ENCODE assay signal across 9 mouse cellular contexts in genomic region chr7:19589917-19590316, GRCm38 (mm10). TPM values are rescaled to one million over a fixed set of nuclear protein-coding genes. Genes with fewer than 3 reads are reported as not detected.
DNase-seq lines count a peak whose midpoint lies in the region; ATAC-seq and TF ChIP-seq lines count a peak whose summit lies in the region.
"Had no signal": no experiment of that assay in that cellular context is flagged by ENCODE, and none has a peak within 500 bp of the region (broad histone marks: within the 10 kb centered on the region; RNA-seq: fewer than 3 reads in every experiment).

No protein-coding gene starts in this region.

- TF ChIP-seq CTCF in spleen, adult 2 months (IDR thresholded peaks at IDR 0.05; ENCODE audit: extremely low read depth, insufficient read depth, insufficient read length, insufficient replicate concordance) = peak; percentile 78; the same call in 1 of the 2 replicates

- H3K4me2 ChIP-seq in midbrain, embryonic 12.5 days (replicated peaks) = no peak overlapping the region
- H3K4me2 ChIP-seq: embryonic facial prominence, embryonic 12.5 days had no signal

- H3K27ac ChIP-seq in midbrain, embryonic 12.5 days (replicated peaks) = no peak overlapping the region
- H3K27ac ChIP-seq in spleen, adult 2 months (ENCODE audit: insufficient read depth, low read length) = no peak overlapping the region
- H3K27ac ChIP-seq: embryonic facial prominence, embryonic 12.5 days had no signal

- peaks cover 97% of the 10 kb centered on the region for H3K36me3 ChIP-seq in midbrain, embryonic 12.5 days
- H3K36me3 ChIP-seq in spleen, adult 2 months (ENCODE audit: control insufficient read depth, insufficient read depth, low read length) = peaks cover 51% of the 10 kb centered on the region

- no peak overlapping the region for H3K9ac ChIP-seq in midbrain, embryonic 12.5 days (replicated peaks)
- H3K9ac ChIP-seq: embryonic facial prominence, embryonic 12.5 days had no signal

- no peaks in the 10 kb centered on the region for H3K4me1 ChIP-seq in midbrain, embryonic 12.5 days
- no peaks in the 10 kb centered on the region for H3K4me1 ChIP-seq in spleen, adult 2 months (ENCODE audit: control insufficient read depth, insufficient read depth, insufficient read length)
- H3K4me1 ChIP-seq: embryonic facial prominence, embryonic 12.5 days had no signal

- WGBS in midbrain, embryonic 12.5 days = 65% methylated on average over 3 of the region's 3 CpGs
- 51% methylated on average over 3 of the region's 3 CpGs for WGBS in spleen, adult 2 months

- H3K4me3 ChIP-seq in midbrain, embryonic 12.5 days = no peak overlapping the region
- H3K4me3 ChIP-seq in spleen, adult 2 months (ENCODE audit: extremely low read depth, insufficient read depth, insufficient read length) = no peak overlapping the region
- H3K4me3 ChIP-seq: embryonic facial prominence, embryonic 12.5 days had no signal

- peak; percentile 39; the same call in 1 of the 2 replicates for ATAC-seq in midbrain, embryonic 12.5 days (ENCODE audit: low FRiP score, low read depth)

- no peak for TF ChIP-seq POLR2A in spleen, adult 2 months (IDR thresholded peaks at IDR 0.05; ENCODE audit: low read depth, low read length)

- H3K27me3 ChIP-seq in midbrain, embryonic 12.5 days = no peaks in the 10 kb centered on the region
- no peaks in the 10 kb centered on the region for H3K27me3 ChIP-seq in spleen, adult 2 months (ENCODE audit: control insufficient read depth, insufficient read depth, low read length)
- H3K27me3 ChIP-seq: embryonic facial prominence, embryonic 12.5 days had no signal

- intact Hi-C loops in left cerebral cortex, postnatal 36 days (cut with DNase I) = loop anchor here (2.0 kb wide), 1 partner anchor 29 kb away; no protein-coding TSS in a partner anchor

- DNase-seq in 3T3-L1 (ENCODE audit: low read depth, low spot score) (peak; percentile 81), ZHBTc4 (ENCODE audit: low read depth, low spot score) (peak; percentile 90)
- peak; percentile 41 to 78 for DNase-seq in cerebellum, postnatal 4 days (ENCODE audit: low spot score in 2 of 2)
- DNase-seq in gastrocnemius, adult 8-10 months (ENCODE audit: low spot score in 2 of 2) = peak; percentile 44 to 57
- DNase-seq in kidney, adult 11 months = peak; percentile 53
- DNase-seq in left cerebral cortex, postnatal 36 days (ENCODE audit: low spot score in 2 of 2) = peak; percentile 68 to 70
- peak; percentile 63 to 75 for DNase-seq in spleen, adult 2 months (ENCODE audit: low read depth in 1 of 2, low spot score in 2 of 2)

- H3K9me3 ChIP-seq in midbrain, embryonic 12.5 days = no peaks in the 10 kb centered on the region; the same call in 1 of the 2 replicates
- H3K9me3 ChIP-seq: embryonic facial prominence, embryonic 12.5 days had no signal

RNA-seq across cellular contexts. Expression of gene Gemin7, which starts 12.5 kb away (rescaled TPM):
- 100 to 1,000 TPM in 2 of 4 experiments, 10 to 100 TPM in 2; 78.5 to 108 (median 99.3) TPM for total RNA-seq in gastrocnemius, adult 8-10 months (2022)
- 10 to 100 TPM; 52.6 to 54.1 TPM for total RNA-seq in left cerebral cortex, postnatal 36 days (2021)
- polyA plus RNA-seq in midbrain, embryonic 12.5 days (2016; fragmentation: Nextera tagmentation; extraction: Ambion mirVana) = 129 and 132 TPM in 2 replicates
- 94.7 and 143 TPM in 2 replicates for polyA plus RNA-seq in spleen, adult 2 months (2012; rRNA removed)

RNA-seq across cellular contexts. Expression of gene Zfp296, which starts 12.8 kb away (rescaled TPM):
- 1 to 10 TPM in 1 of 4 experiments, under 1 TPM in 3; 0.56 to 1.1 (median 0.77) TPM for total RNA-seq in gastrocnemius, adult 8-10 months (2022)
- total RNA-seq in left cerebral cortex, postnatal 36 days (2021) = 1 to 10 TPM; 1.2 to 1.3 TPM
- polyA plus RNA-seq in midbrain, embryonic 12.5 days (2016; fragmentation: Nextera tagmentation; extraction: Ambion mirVana) = 0.14 and 0.27 TPM in 2 replicates
- polyA plus RNA-seq in spleen, adult 2 months (2012; rRNA removed) = 20.9 and 33.0 TPM in 2 replicates

RNA-seq across cellular contexts. Expression of gene Clasrp, which starts 14.4 kb away (rescaled TPM):
- total RNA-seq in gastrocnemius, adult 8-10 months (2022) = 10 to 100 TPM in 1 of 4 experiments, 1 to 10 TPM in 3; 6.3 to 10.0 (median 9.2) TPM
- total RNA-seq in left cerebral cortex, postnatal 36 days (2021) = 100 to 1,000 TPM in 1 of 2 experiments, 10 to 100 TPM in 1; 65.1 to 110 TPM
- 71.7 and 74.3 TPM in 2 replicates for polyA plus RNA-seq in midbrain, embryonic 12.5 days (2016; fragmentation: Nextera tagmentation; extraction: Ambion mirVana)
- polyA plus RNA-seq in spleen, adult 2 months (2012; rRNA removed) = 102 and 186 TPM in 2 replicates

RNA-seq across cellular contexts. Expression of gene Ppp1r37, which starts 27.0 kb away (rescaled TPM):
- total RNA-seq in gastrocnemius, adult 8-10 months (2022) = 10 to 100 TPM; 45.9 to 52.8 (median 48.8) TPM
- total RNA-seq in left cerebral cortex, postnatal 36 days (2021) = 100 to 1,000 TPM; 135 to 140 TPM
- polyA plus RNA-seq in midbrain, embryonic 12.5 days (2016; fragmentation: Nextera tagmentation; extraction: Ambion mirVana) = 37.2 and 38.8 TPM in 2 replicates
- 56.2 and 71.0 TPM in 2 replicates for polyA plus RNA-seq in spleen, adult 2 months (2012; rRNA removed)

RNA-seq across cellular contexts. Expression of gene Relb, which starts 39.3 kb away (rescaled TPM):
- 10 to 100 TPM in 2 of 4 experiments, 1 to 10 TPM in 2; 7.0 to 12.5 (median 9.5) TPM for total RNA-seq in gastrocnemius, adult 8-10 months (2022)
- 1 to 10 TPM; 4.6 to 6.7 TPM for total RNA-seq in left cerebral cortex, postnatal 36 days (2021)
- polyA plus RNA-seq in midbrain, embryonic 12.5 days (2016; fragmentation: Nextera tagmentation; extraction: Ambion mirVana) = 4.2 and 4.9 TPM in 2 replicates
- polyA plus RNA-seq in spleen, adult 2 months (2012; rRNA removed) = 76.9 and 114 TPM in 2 replicates

Comparison
In these comparisons a context has a peak if more than half of its experiments do, and no peak if none do; other contexts are left out.
1. RNA of gene Clasrp, which starts 14.4 kb away (total RNA-seq): 65.1 to 110 TPM in left cerebral cortex, postnatal 36 days; 6.3 to 10.0 TPM in gastrocnemius, adult 8-10 months; every median in the first group is over 4 times any median in the second.
2. Peak in every context shown above with its lines, with median percentiles within 50 percentile points of each other: DNase-seq.